Comparison of ENCODE assay signal across 8 mouse cellular contexts in the genomic region with DNA sequence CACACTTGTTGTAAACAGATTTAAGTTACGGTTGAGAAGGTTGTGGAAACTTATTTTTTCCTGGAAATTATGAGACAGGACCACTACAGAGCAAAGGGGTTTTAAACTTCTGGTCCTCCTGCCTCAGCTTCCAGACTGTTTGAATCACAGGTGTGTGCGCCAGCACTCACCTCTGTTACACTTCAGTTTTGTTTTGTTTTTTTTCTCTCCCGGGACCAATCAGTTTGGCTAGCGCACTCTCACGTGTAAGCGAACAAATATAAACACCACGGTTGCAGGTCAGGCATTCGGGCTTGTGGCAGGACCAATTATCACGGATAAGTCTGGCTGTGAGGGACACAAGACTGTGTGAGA. TPM values are rescaled to one million over a fixed set of nuclear protein-coding genes. Genes with fewer than 3 reads are reported as not detected.
DNase-seq lines count a peak whose midpoint lies in the region; ATAC-seq and TF ChIP-seq lines count a peak whose summit lies in the region.

No protein-coding gene starts in this region.

- H3K36me3 ChIP-seq in lung, embryonic 14.5 days (ENCODE audit: insufficient read depth) = peaks cover 6% of the 10 kb centered on the region
- no peaks in the 10 kb centered on the region for H3K36me3 ChIP-seq in embryonic facial prominence, embryonic 12.5 days
- no peaks in the 10 kb centered on the region for H3K36me3 ChIP-seq in intestine, postnatal 0 days (ENCODE audit: control insufficient read depth, insufficient read depth)
- no peaks in the 10 kb centered on the region for H3K36me3 ChIP-seq in neural tube, embryonic 14.5 days (ENCODE audit: control insufficient read depth, insufficient read depth, low read length)

- H3K9me3 ChIP-seq in lung, embryonic 14.5 days (ENCODE audit: low read depth, low read length) = no peaks in the 10 kb centered on the region
- H3K9me3 ChIP-seq in embryonic facial prominence, embryonic 12.5 days = no peaks in the 10 kb centered on the region
- H3K9me3 ChIP-seq in intestine, postnatal 0 days (ENCODE audit: control insufficient read depth) = no peaks in the 10 kb centered on the region
- H3K9me3 ChIP-seq in neural tube, embryonic 14.5 days (ENCODE audit: control insufficient read depth, low read length) = no peaks in the 10 kb centered on the region

- H3K27ac ChIP-seq in lung, embryonic 14.5 days (ENCODE audit: low read depth) = peak overlapping the region; percentile 33
- H3K27ac ChIP-seq in embryonic facial prominence, embryonic 12.5 days = peak overlapping the region; percentile 80
- H3K27ac ChIP-seq in intestine, postnatal 0 days (ENCODE audit: low read depth, low read length) = peak overlapping the region; percentile 86
- 0 out of 2 replicates have a peak overlapping the region, but pooled peaks have one; percentile 5 for H3K27ac ChIP-seq in neural tube, embryonic 14.5 days (ENCODE audit: low read depth, low read length)

- no peak for TF ChIP-seq CTCF in lung, embryonic 14.5 days (IDR thresholded peaks at IDR 0.05; ENCODE audit: low read depth)
- no peak for TF ChIP-seq CTCF in intestine, postnatal 0 days (IDR thresholded peaks at IDR 0.05; ENCODE audit: low read depth)

- H3K9ac ChIP-seq in lung, embryonic 14.5 days = peak overlapping the region; percentile 92
- peak overlapping the region; percentile 95 for H3K9ac ChIP-seq in embryonic facial prominence, embryonic 12.5 days
- peak overlapping the region; percentile 70 for H3K9ac ChIP-seq in intestine, postnatal 0 days (ENCODE audit: low read depth, low read length)
- H3K9ac ChIP-seq in neural tube, embryonic 14.5 days (replicated peaks; ENCODE audit: low read depth, low read length) = peak overlapping the region; percentile 58

- no peaks in the 10 kb centered on the region for H3K27me3 ChIP-seq in lung, embryonic 14.5 days (ENCODE audit: insufficient read depth, low read length)
- H3K27me3 ChIP-seq in embryonic facial prominence, embryonic 12.5 days = no peaks in the 10 kb centered on the region
- no peaks in the 10 kb centered on the region for H3K27me3 ChIP-seq in intestine, postnatal 0 days (replicated peaks; ENCODE audit: control insufficient read depth, insufficient read depth, low read length)
- no peaks in the 10 kb centered on the region for H3K27me3 ChIP-seq in neural tube, embryonic 14.5 days (ENCODE audit: control insufficient read depth, insufficient read depth, low read length)

- peaks cover 5% of the 10 kb centered on the region; the same call in 1 of the 2 replicates for H3K4me1 ChIP-seq in lung, embryonic 14.5 days (ENCODE audit: insufficient read depth)
- H3K4me1 ChIP-seq in embryonic facial prominence, embryonic 12.5 days = peaks cover 12% of the 10 kb centered on the region; the same call in 1 of the 2 replicates
- 0 out of 2 replicates have a peak, but pooled peaks cover 5% of the 10 kb centered on the region for H3K4me1 ChIP-seq in intestine, postnatal 0 days (replicated peaks; ENCODE audit: control insufficient read depth, insufficient read depth, low read length)
- H3K4me1 ChIP-seq in neural tube, embryonic 14.5 days (ENCODE audit: control insufficient read depth, insufficient read depth, low read length) = no peaks in the 10 kb centered on the region

- H3K4me3 ChIP-seq in lung, embryonic 14.5 days (ENCODE audit: low read depth, low read length) = peak overlapping the region; percentile 99
- H3K4me3 ChIP-seq in embryonic facial prominence, embryonic 12.5 days = peak overlapping the region; percentile 98
- H3K4me3 ChIP-seq in intestine, postnatal 0 days (ENCODE audit: low read depth, low read length) = peak overlapping the region; percentile 67
- peak overlapping the region; percentile 86 for H3K4me3 ChIP-seq in neural tube, embryonic 14.5 days (ENCODE audit: low read depth, low read length)

- whole genome bisulfite sequencing in lung, embryonic 14.5 days = 2% methylated on average over 9 of the region's 9 CpGs
- 2% methylated on average over 9 of the region's 9 CpGs for WGBS in embryonic facial prominence, embryonic 12.5 days
- under 1% methylated on average over 9 of the region's 9 CpGs for WGBS in intestine, postnatal 0 days
- 3% methylated on average over 9 of the region's 9 CpGs for WGBS in neural tube, embryonic 14.5 days

- no peak for DNase-seq in lung, embryonic 14.5 days
- no peak for DNase-seq in lung, postnatal 10 days
- DNase-seq in frontal cortex, postnatal 10 days (ENCODE audit: low spot score in 2 of 2) = no peak
- DNase-seq in spleen, postnatal 10 days (ENCODE audit: low spot score in 2 of 2) = no peak
- DNase-seq in testis, postnatal 10 days (ENCODE audit: low spot score) = no peak

- peak overlapping the region; percentile 77 for H3K4me2 ChIP-seq in lung, embryonic 14.5 days
- H3K4me2 ChIP-seq in embryonic facial prominence, embryonic 12.5 days (replicated peaks) = peak overlapping the region; percentile 59
- peak overlapping the region; percentile 67 for H3K4me2 ChIP-seq in intestine, postnatal 0 days (replicated peaks; ENCODE audit: low read depth)
- peak overlapping the region; percentile 88 for H3K4me2 ChIP-seq in neural tube, embryonic 14.5 days (ENCODE audit: low read depth, low read length)

- ATAC-seq in lung, embryonic 14.5 days (ENCODE audit: insufficient read depth) = no peak
- ATAC-seq in embryonic facial prominence, embryonic 12.5 days (ENCODE audit: insufficient number of reproducible peaks, insufficient read depth, low FRiP score, low TSS enrichment) = no peak
- ATAC-seq in intestine, postnatal 0 days = no peak
- ATAC-seq in neural tube, embryonic 14.5 days (ENCODE audit: low read depth) = no peak

RNA-seq across cellular contexts. Expression of gene Wee1, which starts 0.7 kb away (rescaled TPM):
- polyA plus RNA-seq in lung, embryonic 14.5 days (2014; fragmentation: Nextera tagmentation; extraction: Ambion mirVana) = 44.0 and 47.1 TPM in 2 replicates
- polyA plus RNA-seq in embryonic facial prominence, embryonic 12.5 days (2016; fragmentation: Nextera tagmentation; extraction: Ambion mirVana) = 41.9 and 42.4 TPM in 2 replicates
- polyA plus RNA-seq in intestine, postnatal 0 days (2015; fragmentation: Nextera tagmentation; extraction: Ambion mirVana) = 9.9 TPM in 2 replicates
- polyA plus RNA-seq in neural tube, embryonic 14.5 days (2014; fragmentation: Nextera tagmentation; extraction: Ambion mirVana) = 4.8 and 5.1 TPM in 2 replicates

Comparison
In these comparisons a context has a peak if more than half of its experiments do, and no peak if none do; other contexts are left out.
1. H3K27ac ChIP-seq: peak in every context shown above with its lines; median percentile 86 in intestine, postnatal 0 days; 80 in embryonic facial prominence, embryonic 12.5 days; 33 in lung, embryonic 14.5 days; 5 in neural tube, embryonic 14.5 days.